Mouse (Mus musculus) CD4-positive, CD25-positive, alpha-beta regulatory T cell, adult 2 months (primary cell): ENCODE results near the gene Tmem150a.

Experiments used
- DNase-seq: peaks from one replicate; pipeline ENCODE4 v3.0.0-alpha.2; 2012; ENCODE audit warnings: low read depth, low spot score

Gene Tmem150a

GRCm38 (mm10) chr6:72355066-72355911, at the start of gene Tmem150a:
Gene Tmem150a, plus strand, starts transcription at chr6:72355447.
- DNase-seq, result peak; percentile 51

- no peak for DNase-seq
Observed at GRCm38 (mm10) chr6:72312198-72312597, 43.0 kb upstream of the Tmem150a start.

- DNase-seq, result no peak
Observed at GRCm38 (mm10) chr6:72313124-72313867, 42.0 kb upstream of the Tmem150a start.

- no peak for DNase-seq
Observed at GRCm38 (mm10) chr6:72315384-72315783, 39.9 kb upstream of the Tmem150a start.

- DNase-seq, result no peak
Observed at GRCm38 (mm10) chr6:72316044-72316443, 39.2 kb upstream of the Tmem150a start.

GRCm38 (mm10) chr6:72318440-72318839, 36.8 kb upstream of the Tmem150a start:
- DNase-seq, result no peak

GRCm38 (mm10) chr6:72319019-72319418, 36.2 kb upstream of the Tmem150a start:
- DNase-seq, result peak; percentile 39

- DNase-seq, result no peak
Observed at GRCm38 (mm10) chr6:72322936-72323335, 32.3 kb upstream of the Tmem150a start.

GRCm38 (mm10) chr6:72323786-72324508, 31.3 kb upstream of the Tmem150a start:
- DNase-seq, result no peak

GRCm38 (mm10) chr6:72326274-72326673, 29.0 kb upstream of the Tmem150a start:
- peak; percentile 62 for DNase-seq

- DNase-seq, result no peak
Observed at GRCm38 (mm10) chr6:72329019-72329418, 26.2 kb upstream of the Tmem150a start.

GRCm38 (mm10) chr6:72330133-72330532, 25.1 kb upstream of the Tmem150a start:
- DNase-seq, result no peak

- no peak for DNase-seq
Observed at GRCm38 (mm10) chr6:72333111-72333510, 22.1 kb upstream of the Tmem150a start.

- no peak for DNase-seq
Observed at GRCm38 (mm10) chr6:72340481-72340880, 14.8 kb upstream of the Tmem150a start.

GRCm38 (mm10) chr6:72344396-72345073, 10.7 kb upstream of the Tmem150a start:
- DNase-seq, result no peak

- DNase-seq, result peak; percentile 95
Observed at GRCm38 (mm10) chr6:72345074-72345567, 10.1 kb upstream of the Tmem150a start, which contains the start of gene Usp39. Gene Usp39, minus strand, starts transcription at chr6:72345184.

- no peak for DNase-seq
Observed at GRCm38 (mm10) chr6:72345633-72346032, 9.6 kb upstream of the Tmem150a start.

- peak; percentile 27 for DNase-seq
Observed at GRCm38 (mm10) chr6:72346261-72346660, 9.0 kb upstream of the Tmem150a start.

GRCm38 (mm10) chr6:72347166-72347941, 7.9 kb upstream of the Tmem150a start, which contains the start of gene 0610030E20Rik:
Gene 0610030E20Rik, plus strand, starts transcription at chr6:72347317.
- DNase-seq, result peak; percentile 85

- DNase-seq, result no peak
Observed at GRCm38 (mm10) chr6:72348411-72348810, 6.8 kb upstream of the Tmem150a start.
